Mouse (Mus musculus): ENCODE results near the gene Vps4a.
A peak's percentile ranks its signal among the peaks of the same experiment; 100 is the strongest.
"Not testable (repeated sequence)": the region's sequence is repeated elsewhere in the genome, so short reads cannot be mapped to it uniquely, and the experiment has no call there.

Gene Vps4a

GRCm38 (mm10) chr8:107030650-107031576 lies at the start of gene Vps4a:
Gene Vps4a (plus strand): TSS chr8:107031222.
- DNase-seq (ENCODE audit: low spot score), result peak; percentile 90

- DNase-seq (ENCODE audit: low spot score), result no peak
Measured at GRCm38 (mm10) chr8:106985404-106985821, 45.6 kb upstream of the Vps4a start.

GRCm38 (mm10) chr8:106985951-106986350 lies 45.1 kb upstream of the Vps4a start:
- DNase-seq (ENCODE audit: low spot score), result no peak

GRCm38 (mm10) chr8:106987557-106987956 lies 43.5 kb upstream of the Vps4a start:
- no peak for DNase-seq (ENCODE audit: low spot score)

- no peak for DNase-seq (ENCODE audit: low spot score)
Measured at GRCm38 (mm10) chr8:106991393-106991792, 39.6 kb upstream of the Vps4a start.

GRCm38 (mm10) chr8:106996339-106996738 lies 34.7 kb upstream of the Vps4a start:
- not testable (repeated sequence) for DNase-seq (ENCODE audit: low spot score)

- DNase-seq (ENCODE audit: low spot score), result no peak
Measured at GRCm38 (mm10) chr8:106997416-106997815, 33.6 kb upstream of the Vps4a start.

- DNase-seq (ENCODE audit: low spot score), result no peak
Measured at GRCm38 (mm10) chr8:106999068-106999467, 32.0 kb upstream of the Vps4a start.

GRCm38 (mm10) chr8:107002532-107002931 lies 28.5 kb upstream of the Vps4a start:
- DNase-seq (ENCODE audit: low spot score), result peak; percentile 70

GRCm38 (mm10) chr8:107007795-107008194 lies 23.2 kb upstream of the Vps4a start:
- DNase-seq (ENCODE audit: low spot score), result no peak

- no peak for DNase-seq (ENCODE audit: low spot score)
Measured at GRCm38 (mm10) chr8:107012666-107013065, 18.4 kb upstream of the Vps4a start.

GRCm38 (mm10) chr8:107014915-107015314 lies 16.1 kb upstream of the Vps4a start:
- DNase-seq (ENCODE audit: low spot score), result no peak

GRCm38 (mm10) chr8:107023479-107023878 lies 7.5 kb upstream of the Vps4a start:
- DNase-seq (ENCODE audit: low spot score), result no peak

- no peak for DNase-seq (ENCODE audit: low spot score)
Measured at GRCm38 (mm10) chr8:107029310-107029709, 1.7 kb upstream of the Vps4a start.

- no peak for DNase-seq (ENCODE audit: low spot score)
Measured at GRCm38 (mm10) chr8:107030058-107030457, 964 bp upstream of the Vps4a start.

GRCm38 (mm10) chr8:107031577-107032090 lies 612 bp downstream of the Vps4a start:
- no peak for DNase-seq (ENCODE audit: low spot score)

- not testable (repeated sequence) for DNase-seq (ENCODE audit: low spot score)
Measured at GRCm38 (mm10) chr8:107033609-107034008, 2.6 kb downstream of the Vps4a start.

- no peak for DNase-seq (ENCODE audit: low spot score)
Measured at GRCm38 (mm10) chr8:107035641-107036040, 4.6 kb downstream of the Vps4a start.

GRCm38 (mm10) chr8:107036626-107037025 lies 5.6 kb downstream of the Vps4a start:
- no peak for DNase-seq (ENCODE audit: low spot score)

GRCm38 (mm10) chr8:107040632-107041031 lies 9.6 kb downstream of the Vps4a start:
- DNase-seq (ENCODE audit: low spot score), result no peak

GRCm38 (mm10) chr8:107045478-107045877 lies 14.5 kb downstream of the Vps4a start:
- DNase-seq (ENCODE audit: low spot score), result no peak

- DNase-seq (ENCODE audit: low spot score), result no peak
Measured at GRCm38 (mm10) chr8:107046976-107047375, 16.0 kb downstream of the Vps4a start.
